Mouse (Mus musculus) limb, embryonic 10.5 days (tissue): ENCODE data around the gene Dnajb12. TPM values are rescaled to one million over a fixed set of nuclear protein-coding genes. Genes with fewer than 3 reads are reported as not detected.
"Not testable (repeated sequence)": the region's sequence is repeated elsewhere in the genome, so short reads cannot be mapped to it uniquely, and the experiment has no call there.

ENCODE experiments used
- DNase-seq: peaks from one replicate; pipeline ENCODE4 v3.0.0-alpha.2; 2017; ENCODE audit warnings: low spot score
- H3K27ac ChIP-seq: fragments of 300-500 bp; sonication (generic); 2 replicates; pipeline ENCODE4 v1.5.1; 2016; ENCODE audit warnings: mild to moderate bottlenecking
- H3K27me3 ChIP-seq: fragments of 300-500 bp; sonication (generic); 2 replicates; pipeline ENCODE4 v1.6.1; 2016; ENCODE audit warnings: low read depth, mild to moderate bottlenecking; ENCODE audit not compliant: poor library complexity, severe bottlenecking
- H3K36me3 ChIP-seq: fragments of 300-500 bp; sonication (generic); 2 replicates; pipeline ENCODE4 v1.6.1; 2016; ENCODE audit warnings: mild to moderate bottlenecking, moderate library complexity
- H3K4me1 ChIP-seq: fragments of 300-500 bp; sonication (generic); 2 replicates; pipeline ENCODE4 v1.6.1; 2016
- H3K4me3 ChIP-seq: fragments of 300-500 bp; sonication (generic); 2 replicates; pipeline ENCODE4 v1.5.1; 2016; ENCODE audit warnings: mild to moderate bottlenecking, moderate library complexity
- H3K9me3 ChIP-seq: fragments of 300-500 bp; sonication (generic); replicated peaks from 2 replicates; pipeline ENCODE4 v1.6.1; 2016; ENCODE audit warnings: mild to moderate bottlenecking
- WGBS: fragments of 180-500 bp; shearing (Covaris S2); methylation state at CpG from one replicate; pipeline ENCODE4 v1.1.7; 2016; 5-methylcytosine and 5-hydroxymethylcytosine counted together
- polyA plus RNA-seq: library from polyadenylated mRNA; unstranded; fragments of >200 nt; fragmentation: Nextera tagmentation; extraction: Ambion mirVana; gene quantifications from 2 replicates; pipeline ENCODE4 v1.2.1, GENCODE M21; 2016

The Dnajb12 gene
- polyA plus RNA-seq, 1 experiment from 2014 or later: 25.8 TPM

- 77% methylated on average over 5 of the region's 5 CpGs for WGBS
- H3K36me3 ChIP-seq: no peaks in the 10 kb centered on the region
- peaks cover 18% of the 10 kb centered on the region for H3K4me1 ChIP-seq
- no peaks in the 10 kb centered on the region for H3K9me3 ChIP-seq
- H3K4me3 ChIP-seq: no peak overlapping the region
- no peak overlapping the region for H3K27ac ChIP-seq
- DNase-seq: no peak
- H3K27me3 ChIP-seq: no peaks in the 10 kb centered on the region
Observed at GRCm38 (mm10) chr10:59857157-59857556, 22.2 kb upstream of the Dnajb12 start.

GRCm38 (mm10) chr10:59860684-59861083 is 18.7 kb upstream of the Dnajb12 start:
- H3K27ac ChIP-seq: no peak overlapping the region
- H3K4me1 ChIP-seq: peaks cover 44% of the 10 kb centered on the region
- 83% methylated on average over 9 of the region's 9 CpGs for WGBS
- no peak for DNase-seq
- H3K9me3 ChIP-seq: no peaks in the 10 kb centered on the region
- no peak overlapping the region for H3K4me3 ChIP-seq
- 0 out of 2 replicates have a peak, but pooled peaks cover 2% of the 10 kb centered on the region for H3K36me3 ChIP-seq
- H3K27me3 ChIP-seq: no peaks in the 10 kb centered on the region

- Histone ChIP-seq H3K27me3 (no peaks in the 10 kb centered on the region), H3K27ac (no peak overlapping the region), H3K9me3 (no peaks in the 10 kb centered on the region), H3K36me3 (0 out of 2 replicates have a peak, but pooled peaks cover 2% of the 10 kb centered on the region), H3K4me3 (no peak overlapping the region), H3K4me1 (peaks cover 44% of the 10 kb centered on the region)
- no peak for DNase-seq
- 90% methylated on average over 10 of the region's 10 CpGs for WGBS
Observed at GRCm38 (mm10) chr10:59861201-59861600, 18.2 kb upstream of the Dnajb12 start.

DNA sequence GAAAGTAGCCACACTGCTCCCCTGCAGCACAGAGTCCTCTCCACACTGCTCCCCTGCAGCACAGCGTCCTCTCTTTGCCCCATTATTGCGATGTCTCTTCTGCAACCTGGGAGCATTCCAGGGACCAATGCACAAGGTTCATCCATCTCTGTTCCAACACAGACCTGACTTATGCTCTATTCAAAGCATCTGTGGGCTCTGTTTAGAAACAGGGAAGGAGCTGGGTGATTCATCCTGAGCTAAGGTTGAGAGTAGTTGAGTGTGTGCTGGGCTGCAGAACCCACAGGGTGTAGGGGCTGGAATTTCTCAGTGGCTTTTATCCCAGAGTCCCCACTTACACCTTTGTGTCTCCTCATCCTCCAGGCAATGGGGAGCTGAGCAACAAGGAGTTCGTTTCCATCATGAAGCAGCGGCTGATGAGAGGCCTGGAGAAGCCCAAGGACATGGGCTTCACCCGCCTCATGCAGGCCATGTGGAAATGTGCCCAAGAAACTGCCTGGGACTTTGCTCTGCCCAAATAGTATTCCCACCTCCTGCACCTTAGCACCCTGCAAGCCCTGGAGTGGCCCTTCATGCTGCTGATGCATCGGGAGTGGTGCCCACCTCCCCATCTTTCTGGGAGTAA is 16.4 kb upstream of the Dnajb12 start:
- H3K27ac ChIP-seq: no peak overlapping the region
- 82% methylated on average over 6 of the region's 6 CpGs for WGBS
- no peak overlapping the region for H3K4me3 ChIP-seq

DNA sequence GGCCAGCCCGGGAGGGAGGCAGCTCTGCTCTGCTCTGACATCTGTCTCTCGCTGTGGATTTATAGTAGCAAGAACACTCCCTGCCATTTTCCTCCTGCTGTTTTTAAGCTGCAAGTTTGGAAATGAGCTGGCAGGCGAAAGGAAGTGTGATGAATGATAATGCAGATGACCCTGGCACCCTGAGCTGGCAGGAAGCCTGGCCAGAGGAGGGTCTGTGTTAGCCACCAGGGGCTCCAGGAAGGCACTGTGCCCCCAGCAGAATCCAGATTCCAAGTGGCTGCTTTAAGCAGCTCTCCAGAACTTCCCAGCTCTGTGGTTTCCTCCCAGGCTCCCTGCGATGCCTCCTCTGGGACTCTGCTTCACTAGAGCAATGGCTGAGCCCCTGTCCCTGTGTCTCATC is 15.7 kb upstream of the Dnajb12 start:
- no peak for DNase-seq
- Histone ChIP-seq H3K27me3 (no peaks in the 10 kb centered on the region), H3K4me3 (no peak overlapping the region), H3K9me3 (no peaks in the 10 kb centered on the region), H3K27ac (no peak overlapping the region), H3K4me1 (peaks cover 41% of the 10 kb centered on the region), H3K36me3 (0 out of 2 replicates have a peak, but pooled peaks cover 2% of the 10 kb centered on the region)
- WGBS: 33% methylated on average over 4 of the region's 4 CpGs

More for the DNA sequence above, 16.4 kb upstream of the Dnajb12 start:
- Histone ChIP-seq H3K27me3 (no peaks in the 10 kb centered on the region), H3K9me3 (no peaks in the 10 kb centered on the region), H3K36me3 (0 out of 2 replicates have a peak, but pooled peaks cover 2% of the 10 kb centered on the region), H3K4me1 (peaks cover 44% of the 10 kb centered on the region)
- no peak for DNase-seq

DNA sequence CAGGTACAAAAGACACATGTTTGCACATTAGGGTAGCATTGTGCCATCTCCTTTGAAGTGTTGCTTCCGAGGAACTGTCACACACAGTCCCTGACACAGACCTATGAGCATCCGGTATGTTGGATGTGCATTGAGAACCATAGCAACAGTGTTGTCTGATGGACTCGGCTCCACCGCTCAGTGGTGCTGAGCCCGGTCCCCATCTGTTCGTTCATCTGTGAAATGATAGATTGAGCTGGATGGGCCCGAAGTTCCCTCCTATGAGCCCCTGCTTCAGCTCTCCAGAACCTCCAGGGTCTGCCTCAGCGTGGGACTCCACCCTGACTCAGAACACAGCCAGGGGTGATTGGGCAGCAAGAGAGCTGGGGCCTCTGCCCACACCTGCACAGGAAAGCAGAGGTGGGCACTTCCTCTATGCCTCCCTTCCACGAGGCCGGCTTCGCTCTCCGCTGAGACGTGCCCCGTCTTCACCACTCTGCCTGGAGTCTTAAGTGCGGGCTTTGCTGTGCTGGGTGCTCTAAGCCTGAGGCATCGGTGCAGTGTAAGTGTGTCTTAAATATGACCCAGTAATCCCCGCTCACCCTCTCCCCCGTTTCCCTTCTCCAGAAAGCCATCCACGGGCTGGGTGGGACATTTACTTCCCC is 15.0 kb upstream of the Dnajb12 start:
- Histone ChIP-seq H3K9me3 (no peaks in the 10 kb centered on the region), H3K27me3 (no peaks in the 10 kb centered on the region), H3K4me3 (no peak overlapping the region), H3K4me1 (peaks cover 34% of the 10 kb centered on the region), H3K36me3 (0 out of 2 replicates have a peak, but pooled peaks cover 2% of the 10 kb centered on the region), H3K27ac (no peak overlapping the region)
- WGBS: 81% methylated on average over 19 of the region's 19 CpGs
- DNase-seq: no peak

DNA sequence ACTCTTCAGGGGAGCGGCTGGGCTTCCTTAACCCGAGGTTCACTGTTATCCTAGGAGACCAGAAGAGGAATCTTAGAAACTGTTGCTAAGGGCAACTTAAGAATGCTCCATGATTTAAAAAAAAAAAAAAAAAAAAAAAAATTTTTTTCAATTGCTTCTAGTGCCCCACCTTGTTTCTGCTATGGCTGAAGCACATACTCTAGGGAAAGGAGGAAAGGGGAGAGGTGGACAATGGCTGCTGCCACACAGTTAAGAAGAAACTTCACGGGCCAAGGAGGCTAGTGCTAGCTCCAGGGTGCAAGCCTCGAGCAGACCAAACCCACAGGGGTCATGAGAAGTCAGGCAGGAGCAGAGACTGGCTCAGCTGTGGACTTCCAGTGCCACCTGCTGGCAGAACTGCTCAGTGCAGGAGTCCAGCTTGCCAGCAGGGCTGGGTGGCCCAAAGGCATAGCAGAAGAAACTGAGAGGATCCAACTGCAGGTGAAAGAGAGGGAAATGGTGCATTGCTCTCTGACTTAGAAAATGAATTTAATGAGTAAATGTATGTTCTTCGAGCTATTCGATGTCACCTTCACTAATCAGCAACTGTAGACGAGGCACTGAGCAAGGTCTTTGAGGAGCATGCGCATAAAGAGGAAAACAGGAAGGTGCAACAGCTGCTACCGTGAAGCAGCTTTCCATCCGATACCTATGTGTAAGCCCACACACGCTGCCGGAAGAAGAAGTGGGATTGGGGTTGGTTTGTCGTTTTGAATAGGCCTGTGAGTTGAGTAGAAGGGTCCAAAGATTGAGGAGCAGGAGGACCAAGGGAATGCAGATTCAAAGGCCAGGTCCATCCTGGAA is 14.3 kb upstream of the Dnajb12 start:
- Histone ChIP-seq H3K27me3 (no peaks in the 10 kb centered on the region), H3K27ac (no peak overlapping the region)
- 36% methylated on average over 13 of the region's 13 CpGs for WGBS

DNA sequence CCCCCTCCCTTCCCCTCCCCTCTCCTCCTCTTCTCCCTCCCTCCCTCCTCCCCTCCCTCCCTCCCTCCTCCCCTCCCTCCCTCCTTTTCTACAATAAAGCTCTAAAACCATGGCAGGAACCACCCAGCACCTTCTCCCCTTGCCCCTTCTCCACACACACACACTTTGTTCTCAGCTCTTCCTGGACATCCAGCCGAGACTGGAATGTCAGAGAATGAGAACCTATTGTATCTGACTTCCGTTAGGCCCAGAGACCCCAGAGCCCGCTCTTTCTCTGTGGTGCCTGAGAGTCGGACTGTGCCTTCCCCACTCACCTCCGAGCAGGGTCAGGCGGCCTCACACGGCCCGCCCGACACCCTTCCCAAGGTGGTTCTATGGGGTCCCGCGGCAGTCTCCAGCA is 11.1 kb upstream of the Dnajb12 start:
- WGBS: 74% methylated on average over 11 of the region's 11 CpGs

More for the DNA sequence above, 14.3 kb upstream of the Dnajb12 start:
- H3K36me3 ChIP-seq: 0 out of 2 replicates have a peak, but pooled peaks cover 2% of the 10 kb centered on the region
- DNase-seq: peak; percentile 93
- no peaks in the 10 kb centered on the region for H3K9me3 ChIP-seq
- H3K4me3 ChIP-seq: no peak overlapping the region
- peaks cover 30% of the 10 kb centered on the region for H3K4me1 ChIP-seq

GRCm38 (mm10) chr10:59870038-59870437 is 9.3 kb upstream of the Dnajb12 start:
- Histone ChIP-seq H3K9me3 (no peaks in the 10 kb centered on the region), H3K27ac (no peak overlapping the region), H3K4me3 (no peak overlapping the region), H3K36me3 (no peaks in the 10 kb centered on the region), H3K4me1 (0 out of 2 replicates have a peak, but pooled peaks cover under 1% of the 10 kb centered on the region), H3K27me3 (no peaks in the 10 kb centered on the region)
- 88% methylated on average over 6 of the region's 6 CpGs for whole genome bisulfite sequencing
- no peak for DNase-seq

More for the DNA sequence above, 11.1 kb upstream of the Dnajb12 start:
- no peak overlapping the region for H3K27ac ChIP-seq
- no peak for DNase-seq
- H3K4me3 ChIP-seq: no peak overlapping the region
- H3K36me3 ChIP-seq: 0 out of 2 replicates have a peak, but pooled peaks cover 2% of the 10 kb centered on the region
- H3K9me3 ChIP-seq: no peaks in the 10 kb centered on the region
- H3K4me1 ChIP-seq: peaks cover 18% of the 10 kb centered on the region
- H3K27me3 ChIP-seq: no peaks in the 10 kb centered on the region

- H3K4me3 ChIP-seq, H3K4me1 ChIP-seq, H3K9me3 ChIP-seq, H3K27me3 ChIP-seq, H3K27ac ChIP-seq, H3K36me3 ChIP-seq, DNase-seq: not testable (repeated sequence)
- 91% methylated on average over 4 of the region's 4 CpGs for WGBS
Observed at GRCm38 (mm10) chr10:59872651-59873050, 6.7 kb upstream of the Dnajb12 start.

- no peak overlapping the region for H3K4me3 ChIP-seq
- H3K9me3 ChIP-seq: no peaks in the 10 kb centered on the region
- H3K27me3 ChIP-seq: no peaks in the 10 kb centered on the region
- no peak overlapping the region for H3K27ac ChIP-seq
- H3K4me1 ChIP-seq: no peaks in the 10 kb centered on the region
- H3K36me3 ChIP-seq: no peaks in the 10 kb centered on the region
- WGBS: 91% methylated on average over 5 of the region's 5 CpGs
- no peak for DNase-seq
Observed at GRCm38 (mm10) chr10:59873206-59873605, 6.2 kb upstream of the Dnajb12 start.

DNA sequence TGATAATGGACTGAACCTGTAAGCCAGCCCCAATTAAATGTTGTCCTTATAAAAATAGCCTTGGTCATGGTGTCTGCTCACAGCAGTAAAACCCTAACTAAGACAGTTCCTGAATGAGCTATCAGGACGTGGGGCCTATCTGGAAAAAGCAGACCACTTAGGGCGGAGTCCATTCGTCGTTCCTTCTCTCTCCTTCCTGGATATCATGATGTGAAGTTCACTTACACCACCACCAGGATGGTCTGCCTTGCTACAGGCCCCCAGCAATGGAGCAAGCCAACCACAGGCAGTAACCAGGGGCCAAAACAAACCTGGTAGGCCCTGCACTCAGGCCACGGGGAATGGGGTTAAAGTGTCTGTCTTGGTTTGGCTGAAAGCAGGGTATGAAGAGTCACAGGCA is 5.7 kb upstream of the Dnajb12 start:
- Histone ChIP-seq H3K9me3 (no peaks in the 10 kb centered on the region), H3K4me1 (no peaks in the 10 kb centered on the region), H3K27ac (0 out of 2 replicates have a peak overlapping the region, but pooled peaks have one; percentile 5), H3K36me3 (no peaks in the 10 kb centered on the region), H3K4me3 (no peak overlapping the region), H3K27me3 (no peaks in the 10 kb centered on the region)
- 76% methylated on average over 5 of the region's 5 CpGs for WGBS
- DNase-seq: no peak

- Histone ChIP-seq H3K36me3 (no peaks in the 10 kb centered on the region), H3K4me1 (peaks cover 2% of the 10 kb centered on the region), H3K27ac (0 out of 2 replicates have a peak overlapping the region, but pooled peaks have one; percentile 33), H3K27me3 (no peaks in the 10 kb centered on the region), H3K4me3 (no peak overlapping the region), H3K9me3 (no peaks in the 10 kb centered on the region)
- no peak for DNase-seq
- WGBS: 50% methylated on average over 1 of the region's 1 CpGs
Observed at GRCm38 (mm10) chr10:59875396-59875795, 4.0 kb upstream of the Dnajb12 start.
